Mouse (Mus musculus): ENCODE results near the gene Ak3.

DNA sequence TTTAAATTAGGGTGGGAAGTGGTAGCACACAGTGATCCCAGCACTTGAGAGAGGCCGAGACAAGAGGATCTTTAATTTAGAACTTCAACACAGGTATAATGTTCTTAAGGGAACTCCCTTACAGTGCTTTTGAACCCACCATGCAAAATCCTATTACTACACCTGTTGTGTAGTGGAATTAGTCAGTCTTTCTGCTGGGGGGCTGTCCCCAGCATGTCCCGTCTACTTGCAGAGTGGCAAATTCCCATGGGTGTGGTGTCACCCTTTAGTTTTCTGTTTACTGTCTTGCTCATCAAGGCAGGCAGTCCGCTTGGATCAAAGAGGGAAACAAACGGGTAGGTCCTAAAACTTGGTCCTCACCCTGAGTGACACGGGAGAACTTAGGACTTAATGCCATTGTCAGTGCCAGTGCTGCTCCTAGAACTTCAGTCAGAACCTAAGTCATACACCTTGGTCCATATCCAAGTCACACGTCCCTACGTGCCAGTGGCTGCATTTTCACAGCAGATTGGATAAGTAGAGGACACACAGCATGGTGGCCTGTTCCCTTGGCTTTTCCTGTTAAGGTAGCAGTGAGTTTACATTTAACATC, 25.9 kb downstream of the Ak3 start:
- TF ChIP-seq CTCF (IDR thresholded peaks at IDR 0.05; ENCODE audit: low read depth) (no peak), EP300 (optimal IDR thresholded peaks at IDR 0.05) (no peak)
